In genomic region chr19:56997164-56997599, GRCm38 (mm10) we compare ENCODE assay signal across 8 mouse cellular contexts. TPM values are rescaled to one million over a fixed set of nuclear protein-coding genes. Genes with fewer than 3 reads are reported as not detected.
DNase-seq lines count a peak whose midpoint lies in the region; ATAC-seq and TF ChIP-seq lines count a peak whose summit lies in the region.

No protein-coding gene starts in this region.

- peak; percentile 34; the same call in 1 of the 2 replicates for TF ChIP-seq CTCF in forebrain, postnatal 0 days (IDR thresholded peaks at IDR 0.05; ENCODE audit: low read depth)

- DNase-seq in thymus, postnatal 0 days (ENCODE audit: low spot score), result peak; percentile 23
- no peak for DNase-seq in thymus, postnatal 10 days (ENCODE audit: low spot score in 2 of 2)
- DNase-seq in forebrain, postnatal 0 days, result peak; percentile 58
- peak; percentile 83 for DNase-seq in intestine, embryonic 14.5 days (ENCODE audit: low spot score)
- DNase-seq in cerebellum, postnatal 14 days, result no peak
- DNase-seq in spleen, adult 18-20 months, result no peak

- peaks cover 6% of the 10 kb centered on the region; the same call in 1 of the 2 replicates for H3K4me1 ChIP-seq in forebrain, postnatal 0 days (ENCODE audit: insufficient read depth)
- peaks cover 50% of the 10 kb centered on the region for H3K4me1 ChIP-seq in intestine, embryonic 14.5 days (replicated peaks; ENCODE audit: control insufficient read depth, insufficient read depth, low read length)
- H3K4me1 ChIP-seq in liver, embryonic 15.5 days (replicated peaks), result no peaks in the 10 kb centered on the region
- H3K4me1 ChIP-seq in neural tube, embryonic 14.5 days (ENCODE audit: control insufficient read depth, insufficient read depth, low read length), result peaks cover 11% of the 10 kb centered on the region

- no peaks in the 10 kb centered on the region for H3K9me3 ChIP-seq in forebrain, postnatal 0 days (ENCODE audit: low read length)
- no peaks in the 10 kb centered on the region for H3K9me3 ChIP-seq in intestine, embryonic 14.5 days (ENCODE audit: control insufficient read depth, low read length)
- H3K9me3 ChIP-seq in liver, embryonic 15.5 days (replicated peaks), result no peaks in the 10 kb centered on the region
- H3K9me3 ChIP-seq in neural tube, embryonic 14.5 days (ENCODE audit: control insufficient read depth, low read length), result no peaks in the 10 kb centered on the region

- 9% methylated on average over 10 of the region's 10 CpGs for WGBS in forebrain, postnatal 0 days
- WGBS in intestine, embryonic 14.5 days, result 1% methylated on average over 10 of the region's 10 CpGs
- WGBS in liver, embryonic 15.5 days (ENCODE audit: insufficient replicate concordance), result 12% methylated on average over 10 of the region's 10 CpGs
- WGBS in neural tube, embryonic 14.5 days, result 9% methylated on average over 10 of the region's 10 CpGs

- no peak overlapping the region for H3K4me3 ChIP-seq in forebrain, postnatal 0 days (ENCODE audit: low read depth, low read length)
- no peak overlapping the region for H3K4me3 ChIP-seq in intestine, embryonic 14.5 days (ENCODE audit: low read depth, low read length)
- H3K4me3 ChIP-seq in liver, embryonic 15.5 days (replicated peaks), result no peak overlapping the region
- H3K4me3 ChIP-seq in neural tube, embryonic 14.5 days (ENCODE audit: low read depth, low read length), result no peak overlapping the region

- ATAC-seq in forebrain, postnatal 0 days, result peak; percentile 83
- ATAC-seq in intestine, embryonic 14.5 days (replicated peaks; ENCODE audit: low FRiP score, low TSS enrichment, low read depth), result peak; percentile 88
- no peak for ATAC-seq in liver, embryonic 15.5 days (ENCODE audit: insufficient read depth)
- ATAC-seq in neural tube, embryonic 14.5 days (ENCODE audit: low read depth), result peak; percentile 45; the same call in 1 of the 2 replicates

- peak overlapping the region; percentile 30; the same call in 1 of the 2 replicates for H3K27ac ChIP-seq in forebrain, postnatal 0 days (ENCODE audit: low read depth, low read length)
- H3K27ac ChIP-seq in intestine, embryonic 14.5 days (ENCODE audit: low read depth), result peak overlapping the region; percentile 85
- no peak overlapping the region for H3K27ac ChIP-seq in liver, embryonic 15.5 days (replicated peaks)
- peak overlapping the region; percentile 22 for H3K27ac ChIP-seq in neural tube, embryonic 14.5 days (ENCODE audit: low read depth, low read length)

- H3K36me3 ChIP-seq in forebrain, postnatal 0 days (ENCODE audit: insufficient read depth), result no peaks in the 10 kb centered on the region
- no peaks in the 10 kb centered on the region for H3K36me3 ChIP-seq in intestine, embryonic 14.5 days (ENCODE audit: control insufficient read depth, insufficient read depth, low read length)
- no peaks in the 10 kb centered on the region for H3K36me3 ChIP-seq in liver, embryonic 15.5 days (replicated peaks)
- H3K36me3 ChIP-seq in neural tube, embryonic 14.5 days (ENCODE audit: control insufficient read depth, insufficient read depth, low read length), result no peaks in the 10 kb centered on the region

- H3K27me3 ChIP-seq in forebrain, postnatal 0 days (ENCODE audit: insufficient read depth, low read length), result no peaks in the 10 kb centered on the region
- no peaks in the 10 kb centered on the region for H3K27me3 ChIP-seq in intestine, embryonic 14.5 days (replicated peaks; ENCODE audit: control insufficient read depth, insufficient read depth, low read length)
- H3K27me3 ChIP-seq in liver, embryonic 15.5 days, result no peaks in the 10 kb centered on the region
- no peaks in the 10 kb centered on the region for H3K27me3 ChIP-seq in neural tube, embryonic 14.5 days (ENCODE audit: control insufficient read depth, insufficient read depth, low read length)

- peak overlapping the region; percentile 11 for H3K4me2 ChIP-seq in forebrain, postnatal 0 days (ENCODE audit: low read depth)
- peak overlapping the region; percentile 39; the same call in 1 of the 2 replicates for H3K4me2 ChIP-seq in intestine, embryonic 14.5 days (ENCODE audit: low read length)
- peak overlapping the region; percentile 15; the same call in 1 of the 2 replicates for H3K4me2 ChIP-seq in liver, embryonic 15.5 days
- H3K4me2 ChIP-seq in neural tube, embryonic 14.5 days (ENCODE audit: low read depth, low read length), result peak overlapping the region; percentile 21

- no peak overlapping the region for H3K9ac ChIP-seq in forebrain, postnatal 0 days
- H3K9ac ChIP-seq in intestine, embryonic 14.5 days (ENCODE audit: low read length), result peak overlapping the region; percentile 20; the same call in 1 of the 2 replicates
- no peak overlapping the region for H3K9ac ChIP-seq in liver, embryonic 15.5 days
- no peak overlapping the region for H3K9ac ChIP-seq in neural tube, embryonic 14.5 days (replicated peaks; ENCODE audit: low read depth, low read length)

RNA-seq across cellular contexts. Expression of gene Afap1l2, which starts 10.8 kb away (rescaled TPM):
- 7.0 and 8.0 TPM in 2 replicates for polyA plus RNA-seq in thymus, postnatal 0 days (2015; fragmentation: Nextera tagmentation; extraction: Ambion mirVana)
- total RNA-seq in forebrain, postnatal 0 days (2014; rRNA removed), result 11.6 and 12.7 TPM in 2 replicates
- 8.5 and 10.1 TPM in 2 replicates for polyA plus RNA-seq in forebrain, postnatal 0 days (2015; fragmentation: Nextera tagmentation; extraction: Ambion mirVana)
- 21.0 and 24.1 TPM in 2 replicates for polyA plus RNA-seq in intestine, embryonic 14.5 days (2014; fragmentation: Nextera tagmentation; extraction: Ambion mirVana)
- 1.0 and 1.3 TPM in 2 replicates for polyA plus RNA-seq in liver, embryonic 15.5 days (2015; fragmentation: Nextera tagmentation; extraction: Ambion mirVana)
- 8.2 and 14.9 TPM in 2 replicates for polyA plus RNA-seq in neural tube, embryonic 14.5 days (2014; fragmentation: Nextera tagmentation; extraction: Ambion mirVana)

Comparison
In these comparisons a context has a peak if more than half of its experiments do, and no peak if none do; other contexts are left out.
1. DNase-seq: peak in thymus, postnatal 0 days (single experiment), forebrain, postnatal 0 days (single experiment) and intestine, embryonic 14.5 days (single experiment); none in thymus, postnatal 10 days (0 of 2), cerebellum, postnatal 14 days (0 of 2) and spleen, adult 18-20 months (0 of 2).
2. Peak in every context shown above with its lines, with median percentiles within 50 percentile points of each other: H3K4me2 ChIP-seq.